Mouse (Mus musculus): ENCODE data around the gene Thumpd2. TPM values are rescaled to one million over a fixed set of nuclear protein-coding genes. Genes with fewer than 3 reads are reported as not detected.

Thumpd2 gene
- total RNA-seq, 1 experiment from 2014 or later: 15.1 TPM

- no peak for ATAC-seq (replicated peaks in 1 of 2; ENCODE audit: insufficient read depth in 1 of 2, low FRiP score in 2 of 2, low TSS enrichment in 1 of 2, low read depth in 1 of 2, poor library complexity in 2 of 2, severe bottlenecking in 2 of 2)
Observed at GRCm38 (mm10) chr17:80997226-80997625, 67.7 kb downstream of the Thumpd2 start.

DNA sequence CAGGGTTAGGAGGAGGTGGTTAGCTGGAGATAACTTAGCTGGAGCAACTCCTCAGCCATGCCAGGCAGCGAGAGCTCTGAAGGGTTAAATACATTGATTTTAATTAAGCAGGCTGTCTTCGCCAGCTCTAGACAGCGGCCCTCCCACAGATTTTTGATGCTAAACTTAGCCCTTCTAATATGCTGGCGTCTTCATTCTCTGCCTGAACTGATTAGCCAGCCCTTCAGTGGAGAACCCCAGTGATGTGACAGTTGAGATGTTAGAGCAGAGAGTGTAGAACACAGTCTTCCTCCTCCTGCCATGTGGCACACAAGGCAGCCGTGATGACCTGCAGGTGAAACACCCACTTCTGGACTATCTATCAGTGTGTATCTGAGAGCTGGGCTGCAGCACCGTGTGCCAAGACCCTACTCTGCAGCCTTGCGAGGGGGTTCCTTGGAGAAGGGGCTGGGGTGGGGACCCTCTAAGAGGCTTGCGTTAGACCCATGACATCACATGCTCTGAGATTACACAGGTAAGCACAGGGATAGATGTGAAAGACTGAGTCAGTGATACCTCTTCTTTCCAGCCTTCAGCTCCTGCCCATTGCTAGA, 73.3 kb downstream of the Thumpd2 start:
- peak in 1 of 2 experiments; percentile 12; a peak in 1 of 4 replicates for ATAC-seq (replicated peaks in 1 of 2; ENCODE audit: insufficient read depth in 1 of 2, low FRiP score in 2 of 2, low TSS enrichment in 1 of 2, low read depth in 1 of 2, poor library complexity in 2 of 2, severe bottlenecking in 2 of 2)

GRCm38 (mm10) chr17:80982976-80983375, 81.9 kb downstream of the Thumpd2 start:
- ATAC-seq (replicated peaks in 1 of 2; ENCODE audit: insufficient read depth in 1 of 2, low FRiP score in 2 of 2, low TSS enrichment in 1 of 2, low read depth in 1 of 2, poor library complexity in 2 of 2, severe bottlenecking in 2 of 2): no peak

DNA sequence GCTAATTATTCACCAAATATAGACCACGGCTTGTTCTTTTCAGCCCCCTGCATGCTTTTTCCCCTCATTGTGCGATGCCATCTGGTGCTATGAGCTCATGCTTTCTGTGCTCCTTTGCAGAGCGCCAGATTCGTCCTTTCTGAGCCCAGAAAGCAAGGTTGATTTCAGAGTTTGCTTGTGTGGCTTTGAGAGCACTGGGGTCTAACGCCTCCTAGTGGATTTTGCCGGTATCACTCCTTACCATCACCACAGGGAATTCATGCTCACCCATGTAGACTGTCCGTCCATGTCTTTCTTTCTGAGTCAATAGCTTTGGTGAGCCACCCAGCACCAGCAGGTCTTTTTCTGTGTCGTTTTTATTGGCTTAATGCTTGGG, 82.5 kb downstream of the Thumpd2 start:
- ATAC-seq (replicated peaks in 1 of 2; ENCODE audit: insufficient read depth in 1 of 2, low FRiP score in 2 of 2, low TSS enrichment in 1 of 2, low read depth in 1 of 2, poor library complexity in 2 of 2, severe bottlenecking in 2 of 2): peak; percentile 67 to 72

DNA sequence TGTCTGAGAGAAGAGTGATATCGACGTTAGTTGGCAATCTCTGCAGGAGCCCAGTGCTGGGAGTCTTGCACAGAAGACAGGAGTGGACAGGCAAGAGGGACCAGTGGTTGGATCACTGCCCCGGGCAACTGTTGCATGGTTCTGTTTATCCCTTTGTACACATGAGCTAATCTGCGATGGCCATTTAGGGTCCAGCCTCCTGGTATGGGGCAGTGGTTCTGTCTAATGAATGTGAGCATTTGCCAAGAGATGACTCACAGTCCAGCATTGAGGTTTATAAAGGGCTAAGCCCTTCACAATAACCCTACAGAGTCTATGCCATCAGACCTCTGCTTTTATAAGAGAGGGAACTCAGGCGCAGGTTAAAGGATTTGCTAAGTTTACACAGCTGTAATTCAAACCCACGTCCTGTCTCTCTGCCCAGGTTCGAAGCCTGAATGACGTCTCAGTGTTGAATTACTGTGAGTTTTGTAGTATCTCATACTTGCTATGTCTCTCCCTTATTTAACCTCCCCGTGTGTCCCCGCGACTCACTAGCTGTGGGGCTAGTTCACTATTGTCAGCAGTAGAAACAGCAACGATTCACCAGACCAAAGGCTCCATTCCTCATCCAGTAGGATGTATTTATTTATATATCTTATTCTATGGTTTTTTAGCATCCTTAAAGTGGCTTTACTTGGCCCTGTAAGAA, 83.0 kb downstream of the Thumpd2 start:
- no peak for ATAC-seq (replicated peaks in 1 of 2; ENCODE audit: insufficient read depth in 1 of 2, low FRiP score in 2 of 2, low TSS enrichment in 1 of 2, low read depth in 1 of 2, poor library complexity in 2 of 2, severe bottlenecking in 2 of 2)

DNA sequence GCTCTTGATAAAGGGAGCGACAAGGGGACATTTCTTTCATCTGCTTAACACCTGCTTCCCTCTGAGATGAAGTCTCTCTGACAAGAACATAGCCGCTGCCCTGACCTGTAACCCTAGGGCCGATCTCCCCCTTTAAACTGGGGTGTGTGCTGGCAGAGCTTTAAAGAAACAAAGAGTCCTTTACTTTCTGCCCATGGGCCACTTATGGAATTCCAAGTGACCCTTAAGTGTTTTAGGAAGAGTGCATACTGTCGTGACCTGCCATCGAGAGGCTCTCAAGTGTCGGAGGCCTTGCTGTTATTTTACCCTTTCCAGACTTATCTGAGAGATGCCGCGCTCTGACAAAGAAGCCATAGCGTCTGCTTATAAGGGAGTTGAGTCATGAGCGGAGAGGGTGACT, 84.8 kb downstream of the Thumpd2 start:
- no peak for ATAC-seq (replicated peaks in 1 of 2; ENCODE audit: insufficient read depth in 1 of 2, low FRiP score in 2 of 2, low TSS enrichment in 1 of 2, low read depth in 1 of 2, poor library complexity in 2 of 2, severe bottlenecking in 2 of 2)

DNA sequence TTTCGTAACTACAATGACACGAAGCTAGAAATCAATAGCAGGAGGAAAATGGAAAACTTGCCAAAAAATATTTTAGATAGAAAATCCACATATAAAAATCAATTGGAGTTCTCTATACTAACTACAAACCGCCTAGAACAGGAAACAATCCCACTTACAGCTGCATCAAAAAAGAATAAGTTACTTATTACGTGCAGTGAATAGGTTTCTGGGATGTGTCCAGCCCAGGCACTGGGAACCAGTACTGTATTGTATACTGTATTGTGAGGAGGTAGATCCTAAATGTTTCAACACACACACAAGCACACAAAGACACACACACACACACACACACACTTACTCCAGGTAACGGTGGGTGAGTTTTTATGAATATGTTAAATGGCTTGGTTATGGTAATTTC, 87.6 kb downstream of the Thumpd2 start:
- no peak for ATAC-seq (replicated peaks in 1 of 2; ENCODE audit: insufficient read depth in 1 of 2, low FRiP score in 2 of 2, low TSS enrichment in 1 of 2, low read depth in 1 of 2, poor library complexity in 2 of 2, severe bottlenecking in 2 of 2)

Other genes with a start within 250 kb of the Thumpd2 start
- gene Tmem178, start 120.5 kb downstream of the Thumpd2 start, total RNA-seq (2017): not detected in 2 replicates

All from hematopoietic stem cell, adult 5-6 weeks (primary cell).